Mouse (Mus musculus): ENCODE measurements around the gene Mdfi. TPM values are rescaled to one million over a fixed set of nuclear protein-coding genes. Genes with fewer than 3 reads are reported as not detected.

Gene Mdfi
- polyA plus RNA-seq, 1 experiment from 2014 or later, result 6.2 TPM

- H3K27ac ChIP-seq (replicated peaks), result no peak overlapping the region
- H3K27me3 ChIP-seq (ENCODE audit: control insufficient read depth, insufficient read depth, low read length), result no peaks in the 10 kb centered on the region
- TF ChIP-seq EP300 (optimal IDR thresholded peaks at IDR 0.05) (no peak), CTCF (IDR thresholded peaks at IDR 0.05; ENCODE audit: low read depth) (no peak)
- H3K4me3 ChIP-seq (ENCODE audit: low read depth, low read length), result no peak overlapping the region
- no peaks in the 10 kb centered on the region for H3K9me3 ChIP-seq (ENCODE audit: control insufficient read depth, low read length)
- no peaks in the 10 kb centered on the region for H3K36me3 ChIP-seq (ENCODE audit: control insufficient read depth, insufficient read depth, low read length)
- H3K9ac ChIP-seq (ENCODE audit: low read length), result no peak overlapping the region
- ATAC-seq (ENCODE audit: low FRiP score, low TSS enrichment), result no peak
- WGBS, result 74% methylated on average over 4 of the region's 4 CpGs
- no peak overlapping the region for H3K4me2 ChIP-seq (replicated peaks; ENCODE audit: low read depth)
- H3K4me1 ChIP-seq (replicated peaks; ENCODE audit: control insufficient read depth, insufficient read depth), result peaks cover 11% of the 10 kb centered on the region
- DNase-seq (ENCODE audit: low spot score), result no peak
Observed at GRCm38 (mm10) chr17:47765986-47766385, 68.5 kb downstream of the Mdfi start.

Other genes with a start within 250 kb of the Mdfi start
- gene Bysl, start 223.2 kb downstream of the Mdfi start, polyA plus RNA-seq (2015; fragmentation: Nextera tagmentation; extraction: Ambion mirVana), result 13.4 and 13.6 TPM in 2 replicates
- 23.8 and 25.1 TPM in 2 replicates for gene Med20, start 223.1 kb downstream of the Mdfi start, polyA plus RNA-seq (2015; fragmentation: Nextera tagmentation; extraction: Ambion mirVana)
- gene Gm20517, start 223.1 kb downstream of the Mdfi start, polyA plus RNA-seq (2015; fragmentation: Nextera tagmentation; extraction: Ambion mirVana), result 1.1 and 1.5 TPM in 2 replicates
- 1.9 and 2.1 TPM in 2 replicates for gene Usp49, start 204.0 kb downstream of the Mdfi start, polyA plus RNA-seq (2015; fragmentation: Nextera tagmentation; extraction: Ambion mirVana)
- gene Tomm6, start 146.3 kb downstream of the Mdfi start, polyA plus RNA-seq (2015; fragmentation: Nextera tagmentation; extraction: Ambion mirVana), result 353 and 386 TPM in 2 replicates
- 2.3 and 2.7 TPM in 2 replicates for gene Frs3, start 145.7 kb downstream of the Mdfi start, polyA plus RNA-seq (2015; fragmentation: Nextera tagmentation; extraction: Ambion mirVana)
- gene Gm21981, start 140.2 kb downstream of the Mdfi start, polyA plus RNA-seq (2015; fragmentation: Nextera tagmentation; extraction: Ambion mirVana), result 0.16 TPM in 1 of 2 replicates, not detected in the other
- gene Prickle4, start 140.0 kb downstream of the Mdfi start, polyA plus RNA-seq (2015; fragmentation: Nextera tagmentation; extraction: Ambion mirVana), result 0.19 and 0.51 TPM in 2 replicates
- 1,647 and 1,784 TPM in 2 replicates for gene Pgc, start 107.8 kb downstream of the Mdfi start, polyA plus RNA-seq (2015; fragmentation: Nextera tagmentation; extraction: Ambion mirVana)
- gene Tfeb, start 97.7 kb downstream of the Mdfi start, polyA plus RNA-seq (2015; fragmentation: Nextera tagmentation; extraction: Ambion mirVana), result 10.4 and 13.8 TPM in 2 replicates
- gene Foxp4, start 90.0 kb upstream of the Mdfi start, polyA plus RNA-seq (2015; fragmentation: Nextera tagmentation; extraction: Ambion mirVana), result 14.6 and 17.9 TPM in 2 replicates
- not detected in 2 replicates for gene 1700122O11Rik, start 203.6 kb upstream of the Mdfi start, polyA plus RNA-seq (2015; fragmentation: Nextera tagmentation; extraction: Ambion mirVana)

Data from stomach, postnatal 0 days (tissue).